Mouse (Mus musculus) CD8-positive naive resting alpha-beta T cell, adult 2 months (primary cell): Measurements from ENCODE around the gene Npc1l1.

Experiments
- DNase-seq, 2 experiments: peaks; one replicate each; pipeline ENCODE4 v3.0.0; 2022; ENCODE audit warnings: low read depth in 2 of 2, low spot score in 2 of 2

Npc1l1 gene

GRCm38 (mm10) chr11:6164781-6165180 is 65.2 kb downstream of the Npc1l1 start:
- DNase-seq: no peak

GRCm38 (mm10) chr11:6163706-6164105 is 66.2 kb downstream of the Npc1l1 start:
- DNase-seq: no peak

GRCm38 (mm10) chr11:6163062-6163461 is 66.9 kb downstream of the Npc1l1 start:
- no peak for DNase-seq

GRCm38 (mm10) chr11:6161549-6161948 is 68.4 kb downstream of the Npc1l1 start:
- DNase-seq: no peak
